Comparison of ENCODE assay signal across 7 mouse cellular contexts in genomic region chr6:14899936-14900578, GRCm38 (mm10). TPM values are rescaled to one million over a fixed set of nuclear protein-coding genes. Genes with fewer than 3 reads are reported as not detected.
DNase-seq lines count a peak whose midpoint lies in the region; ATAC-seq lines count a peak whose summit lies in the region.

No protein-coding gene starts in this region.

- H3K9ac ChIP-seq in embryonic facial prominence, embryonic 13.5 days = peak overlapping the region; percentile 81
- H3K9ac ChIP-seq in liver, embryonic 15.5 days = no peak overlapping the region

- 0 out of 2 replicates have a peak, but pooled peaks have one; percentile 2 for ATAC-seq in embryonic facial prominence, embryonic 13.5 days (ENCODE audit: insufficient number of reproducible peaks, insufficient read depth, low FRiP score, low TSS enrichment, low read depth)
- no peak for ATAC-seq in liver, embryonic 15.5 days (ENCODE audit: insufficient read depth)

- intact Hi-C loops in heart, postnatal 36 days (cut with DNase I) = loop anchor here (2.0 to 5.0 kb wide), 2 partner anchors 285 to 1322 kb away; no protein-coding TSS in a partner anchor

- H3K27me3 ChIP-seq in embryonic facial prominence, embryonic 13.5 days = peaks cover 59% of the 10 kb centered on the region
- peaks cover 65% of the 10 kb centered on the region for H3K27me3 ChIP-seq in liver, embryonic 15.5 days

- peak overlapping the region; percentile 35 for H3K27ac ChIP-seq in embryonic facial prominence, embryonic 13.5 days
- no peak overlapping the region for H3K27ac ChIP-seq in liver, embryonic 15.5 days (replicated peaks)

- peak; percentile 25 to 27 for DNase-seq in right cerebral cortex, postnatal 10 days (ENCODE audit: low spot score in 2 of 2)
- DNase-seq in right cerebral cortex, adult 2 months (ENCODE audit: low spot score in 2 of 2) = no peak
- DNase-seq in heart, postnatal 36 days = peak; percentile 26 to 27
- DNase-seq in retina, embryonic 14.5 days (ENCODE audit: low spot score) = peak; percentile 57
- no peak for DNase-seq in frontal cortex, postnatal 14 days (ENCODE audit: low spot score in 2 of 2)

- WGBS in embryonic facial prominence, embryonic 13.5 days = 1% methylated on average over 29 of the region's 29 CpGs
- WGBS in liver, embryonic 15.5 days (ENCODE audit: insufficient replicate concordance) = 2% methylated on average over 29 of the region's 29 CpGs

- peak overlapping the region; percentile 69 for H3K4me3 ChIP-seq in embryonic facial prominence, embryonic 13.5 days
- H3K4me3 ChIP-seq in liver, embryonic 15.5 days (replicated peaks) = peak overlapping the region; percentile 52

- H3K4me2 ChIP-seq in embryonic facial prominence, embryonic 13.5 days = peak overlapping the region; percentile 94
- H3K4me2 ChIP-seq in liver, embryonic 15.5 days = peak overlapping the region; percentile 70

- H3K9me3 ChIP-seq in embryonic facial prominence, embryonic 13.5 days = no peaks in the 10 kb centered on the region
- H3K9me3 ChIP-seq in liver, embryonic 15.5 days (replicated peaks) = no peaks in the 10 kb centered on the region

- H3K4me1 ChIP-seq in embryonic facial prominence, embryonic 13.5 days = peaks cover 27% of the 10 kb centered on the region
- peaks cover 6% of the 10 kb centered on the region for H3K4me1 ChIP-seq in liver, embryonic 15.5 days (replicated peaks)

- H3K36me3 ChIP-seq in embryonic facial prominence, embryonic 13.5 days = no peaks in the 10 kb centered on the region
- H3K36me3 ChIP-seq in liver, embryonic 15.5 days (replicated peaks) = no peaks in the 10 kb centered on the region

RNA-seq across cellular contexts. Expression of gene Foxp2, which starts 1.1 kb away (rescaled TPM):
- polyA plus RNA-seq in embryonic facial prominence, embryonic 13.5 days (2015; fragmentation: Nextera tagmentation; extraction: Ambion mirVana) = 10.3 and 10.7 TPM in 2 replicates
- 1 to 10 TPM; 2.6 to 3.2 TPM for total RNA-seq in heart, postnatal 36 days (2021)
- 0.62 and 0.91 TPM in 2 replicates for polyA plus RNA-seq in liver, embryonic 15.5 days (2015; fragmentation: Nextera tagmentation; extraction: Ambion mirVana)

Comparison
In these comparisons a context has a peak if more than half of its experiments do, and no peak if none do; other contexts are left out.
1. DNase-seq: peak in right cerebral cortex, postnatal 10 days (2 of 2), heart, postnatal 36 days (2 of 2) and retina, embryonic 14.5 days (single experiment); none in right cerebral cortex, adult 2 months (0 of 2) and frontal cortex, postnatal 14 days (0 of 2).